Mouse (Mus musculus): Measurements from ENCODE around the gene Gm28048. TPM values are rescaled to one million over a fixed set of nuclear protein-coding genes. Genes with fewer than 3 reads are reported as not detected.

Gm28048 gene
- polyA plus RNA-seq, 1 experiment = 5.4 TPM

DNA sequence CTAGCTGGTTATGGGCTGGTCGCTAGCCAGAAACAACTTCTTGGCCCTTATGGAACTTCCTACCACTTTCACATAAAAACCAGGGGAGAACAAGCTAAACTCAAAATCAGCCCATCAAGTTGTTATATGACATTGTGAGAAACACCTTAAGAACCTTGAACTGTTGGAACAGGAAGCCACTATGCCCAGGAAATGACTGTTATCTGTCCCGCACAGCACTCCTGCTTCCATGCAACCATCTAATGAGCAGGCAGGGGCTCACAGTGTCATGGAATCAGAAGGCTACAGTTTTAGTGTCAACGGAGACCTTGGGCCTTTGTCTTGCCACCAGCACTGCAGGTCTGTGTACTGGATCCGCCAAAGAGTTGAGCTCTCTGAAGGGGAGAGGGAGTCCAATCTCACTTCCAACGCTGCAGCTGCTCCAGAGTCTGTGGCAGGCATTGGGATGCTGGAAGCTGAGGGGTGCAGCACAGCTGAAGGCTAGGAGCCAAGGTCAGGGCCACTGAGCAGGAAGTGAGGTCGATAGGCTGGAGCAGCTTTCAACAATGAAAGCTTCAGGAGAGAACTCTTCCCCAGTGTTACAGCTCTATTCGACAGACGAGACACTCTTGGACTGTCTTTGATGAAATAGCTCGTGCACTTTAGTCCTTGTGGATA, 157.7 kb downstream of the Gm28048 start:
- no peak overlapping the region for H3K27ac ChIP-seq (replicated peaks; ENCODE audit: low read depth, low read length)
- H3K4me3 ChIP-seq (ENCODE audit: insufficient read depth, low read depth, low read length) = no peak overlapping the region
- peaks cover 2% of the 10 kb centered on the region; the same call in 1 of the 2 replicates for H3K4me1 ChIP-seq (ENCODE audit: control insufficient read depth, insufficient read depth, insufficient read length, low read length)

DNA sequence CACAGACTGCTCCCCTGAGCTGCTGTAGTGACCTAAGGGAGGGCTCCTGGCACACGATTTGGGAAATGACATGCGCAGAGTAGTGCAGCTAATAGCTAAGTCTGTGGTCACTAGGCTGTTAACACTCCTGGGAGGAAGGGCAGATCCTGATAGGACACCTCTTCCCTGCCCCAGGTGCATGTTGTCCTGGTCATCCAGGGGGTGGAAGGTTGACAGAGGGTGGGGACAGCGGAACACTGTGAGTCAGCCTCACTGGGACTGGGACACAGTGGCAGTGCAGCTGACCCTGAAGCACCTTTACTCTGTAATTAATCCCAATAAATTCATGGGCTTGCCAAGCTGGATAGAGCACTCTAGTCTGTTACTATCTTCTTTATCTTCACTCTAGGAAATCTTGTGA, 160.6 kb downstream of the Gm28048 start:
- H3K4me1 ChIP-seq (ENCODE audit: control insufficient read depth, insufficient read depth, insufficient read length, low read length) = no peaks in the 10 kb centered on the region; the same call in 1 of the 2 replicates
- no peak overlapping the region for H3K27ac ChIP-seq (replicated peaks; ENCODE audit: low read depth, low read length)
- H3K4me3 ChIP-seq (ENCODE audit: insufficient read depth, low read depth, low read length) = no peak overlapping the region

DNA sequence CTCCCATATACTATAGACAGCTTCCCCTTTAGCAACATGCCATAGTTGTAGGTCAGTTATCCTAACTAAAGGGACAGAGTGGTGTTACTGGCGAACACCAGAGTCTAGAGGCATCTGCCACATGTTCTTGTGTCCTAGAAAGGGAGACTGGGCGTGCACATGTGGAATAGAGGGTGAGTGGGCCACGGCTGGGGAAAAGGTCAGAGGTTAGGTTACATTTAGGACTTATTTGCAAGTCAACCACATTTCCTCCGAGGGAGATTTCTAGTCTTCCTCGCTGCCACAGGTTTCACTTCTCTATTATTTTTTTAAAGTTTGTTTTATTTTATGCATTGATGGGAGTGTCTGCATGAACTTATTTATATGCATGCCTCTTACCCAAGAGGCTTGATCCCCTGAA, 163.5 kb downstream of the Gm28048 start:
- no peak overlapping the region for H3K4me3 ChIP-seq (ENCODE audit: insufficient read depth, low read depth, low read length)
- peaks cover 4% of the 10 kb centered on the region; the same call in 1 of the 2 replicates for H3K4me1 ChIP-seq (ENCODE audit: control insufficient read depth, insufficient read depth, insufficient read length, low read length)
- H3K27ac ChIP-seq (replicated peaks; ENCODE audit: low read depth, low read length) = no peak overlapping the region

DNA sequence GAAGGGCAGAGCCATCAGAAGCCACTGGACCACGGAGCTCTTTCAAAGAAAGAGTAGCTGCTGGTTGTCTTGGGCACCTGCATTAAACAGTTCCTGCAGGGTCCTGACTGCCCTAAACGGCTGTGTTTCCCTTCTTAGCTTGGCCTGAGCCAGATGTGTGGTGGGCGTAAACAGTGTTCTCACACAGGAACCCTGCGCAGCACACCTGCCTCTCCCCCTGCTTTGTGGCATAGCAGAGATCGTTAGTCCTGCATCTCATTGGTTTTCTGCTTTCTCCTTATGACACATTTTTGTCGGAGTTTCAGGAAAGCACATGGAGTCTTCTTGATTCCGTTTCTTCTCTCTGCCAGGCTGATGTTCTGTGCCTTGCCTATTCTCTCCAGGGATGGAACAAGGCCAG, 166.0 kb downstream of the Gm28048 start:
- no peak overlapping the region for H3K27ac ChIP-seq (replicated peaks; ENCODE audit: low read depth, low read length)
- H3K4me3 ChIP-seq (ENCODE audit: insufficient read depth, low read depth, low read length) = no peak overlapping the region
- peaks cover 4% of the 10 kb centered on the region; the same call in 1 of the 2 replicates for H3K4me1 ChIP-seq (ENCODE audit: control insufficient read depth, insufficient read depth, insufficient read length, low read length)

DNA sequence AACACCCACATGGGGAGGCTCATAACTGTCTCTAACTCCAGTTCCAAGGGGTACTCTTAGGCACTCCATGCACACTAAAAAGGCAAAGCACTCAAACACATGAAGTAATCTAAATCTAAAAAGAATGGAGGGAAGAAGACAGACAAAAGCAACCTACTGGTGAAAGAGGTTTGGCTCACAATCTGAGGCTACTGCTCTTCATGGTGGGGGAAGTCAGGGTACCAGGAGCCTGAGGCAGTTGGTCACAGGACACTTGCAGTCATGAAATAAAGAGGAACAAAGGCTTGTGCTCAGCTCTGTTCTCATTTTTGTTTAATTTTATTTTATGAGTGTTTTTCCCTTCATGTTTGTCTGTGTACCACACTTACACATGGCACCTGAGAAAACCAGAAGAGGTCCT, 166.7 kb downstream of the Gm28048 start:
- no peak overlapping the region for H3K27ac ChIP-seq (replicated peaks; ENCODE audit: low read depth, low read length)
- H3K4me1 ChIP-seq (ENCODE audit: control insufficient read depth, insufficient read depth, insufficient read length, low read length) = peaks cover 4% of the 10 kb centered on the region; the same call in 1 of the 2 replicates
- no peak overlapping the region for H3K4me3 ChIP-seq (ENCODE audit: insufficient read depth, low read depth, low read length)

DNA sequence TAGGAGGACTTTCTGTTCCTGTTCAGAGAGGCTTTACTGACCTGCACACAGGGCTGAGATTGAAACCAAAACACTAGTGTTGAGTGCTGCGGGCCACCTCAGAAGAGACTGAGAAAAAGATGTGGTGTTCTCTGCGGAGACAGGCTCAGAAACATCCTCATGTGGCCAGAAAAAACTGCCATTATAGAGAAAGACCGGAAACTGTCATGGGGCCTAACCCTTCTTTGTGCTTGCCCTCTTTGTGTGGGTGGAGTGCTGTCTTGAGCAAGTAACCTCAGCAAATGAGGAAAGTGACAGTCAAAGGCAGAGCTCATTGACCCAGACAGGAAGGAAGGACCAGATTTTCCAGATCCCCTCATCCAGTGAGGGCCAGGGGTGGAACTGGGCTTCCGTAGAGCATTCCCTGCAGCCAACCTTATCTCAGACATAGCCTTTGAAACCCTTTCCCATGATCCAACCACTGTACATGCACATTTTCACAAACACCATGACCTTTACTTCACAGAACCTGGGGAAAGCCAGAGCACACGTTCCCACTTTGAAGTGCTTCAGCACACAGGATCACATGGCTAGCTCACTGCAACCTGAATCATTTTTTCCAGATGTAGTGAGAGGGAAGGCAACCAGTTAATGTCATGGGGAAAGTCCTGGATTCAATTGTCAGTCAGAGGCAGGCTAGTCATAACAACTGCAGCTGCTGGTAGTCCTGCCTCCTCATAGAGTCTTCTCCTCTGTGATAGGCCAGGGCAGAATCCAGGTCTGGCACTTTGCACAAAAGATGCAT, 167.8 kb downstream of the Gm28048 start:
- H3K27ac ChIP-seq (replicated peaks; ENCODE audit: low read depth, low read length) = peak overlapping the region; percentile 37; the same call in 1 of the 2 replicates

DNA sequence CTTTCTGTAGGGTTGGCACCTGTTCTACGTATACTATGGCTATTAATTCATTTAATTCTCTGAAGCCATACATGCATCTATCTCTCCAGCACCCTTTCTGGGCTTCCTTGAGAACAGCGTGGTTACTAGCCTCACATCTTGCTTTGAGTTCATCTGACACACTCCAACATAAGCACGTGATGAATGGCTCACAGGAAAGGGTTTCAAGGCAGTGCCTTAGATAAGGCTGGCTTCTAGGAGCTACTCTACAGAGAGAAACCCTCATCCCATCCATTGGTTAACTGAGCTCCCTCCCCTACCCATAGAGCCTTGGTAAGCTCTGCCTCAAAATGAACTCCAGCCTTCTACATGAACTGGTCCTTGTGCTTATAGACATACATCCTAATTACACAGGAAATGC, 168.5 kb downstream of the Gm28048 start:
- Histone ChIP-seq H3K4me3 (ENCODE audit: insufficient read depth, low read depth, low read length) (no peak overlapping the region), H3K27ac (replicated peaks; ENCODE audit: low read depth, low read length) (no peak overlapping the region), H3K4me1 (ENCODE audit: control insufficient read depth, insufficient read depth, insufficient read length, low read length) (peaks cover 4% of the 10 kb centered on the region; the same call in 1 of the 2 replicates)

More for the DNA sequence above, 167.8 kb downstream of the Gm28048 start:
- Histone ChIP-seq H3K4me3 (ENCODE audit: insufficient read depth, low read depth, low read length) (no peak overlapping the region), H3K4me1 (ENCODE audit: control insufficient read depth, insufficient read depth, insufficient read length, low read length) (peaks cover 4% of the 10 kb centered on the region; the same call in 1 of the 2 replicates)

DNA sequence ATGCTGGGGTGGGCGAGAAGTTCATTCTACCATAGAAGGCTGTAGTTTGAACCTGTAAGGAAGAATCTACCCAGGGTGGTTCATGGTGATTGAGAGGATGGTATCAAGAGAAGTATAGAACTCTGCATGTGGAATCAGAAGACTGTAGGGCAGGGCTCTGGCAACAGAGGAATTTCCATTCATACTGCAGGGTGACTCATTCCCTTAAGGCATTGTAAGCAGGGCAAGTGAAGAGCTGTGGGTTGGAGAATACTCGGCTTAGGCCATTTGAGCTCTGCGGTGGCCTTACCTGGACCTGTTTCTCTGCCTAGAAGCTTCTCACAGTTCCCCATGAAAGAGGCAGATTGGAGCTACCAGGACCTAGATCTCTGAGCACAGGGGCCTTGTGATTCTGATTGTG, 170.5 kb downstream of the Gm28048 start:
- peaks cover 4% of the 10 kb centered on the region; the same call in 1 of the 2 replicates for H3K4me1 ChIP-seq (ENCODE audit: control insufficient read depth, insufficient read depth, insufficient read length, low read length)

DNA sequence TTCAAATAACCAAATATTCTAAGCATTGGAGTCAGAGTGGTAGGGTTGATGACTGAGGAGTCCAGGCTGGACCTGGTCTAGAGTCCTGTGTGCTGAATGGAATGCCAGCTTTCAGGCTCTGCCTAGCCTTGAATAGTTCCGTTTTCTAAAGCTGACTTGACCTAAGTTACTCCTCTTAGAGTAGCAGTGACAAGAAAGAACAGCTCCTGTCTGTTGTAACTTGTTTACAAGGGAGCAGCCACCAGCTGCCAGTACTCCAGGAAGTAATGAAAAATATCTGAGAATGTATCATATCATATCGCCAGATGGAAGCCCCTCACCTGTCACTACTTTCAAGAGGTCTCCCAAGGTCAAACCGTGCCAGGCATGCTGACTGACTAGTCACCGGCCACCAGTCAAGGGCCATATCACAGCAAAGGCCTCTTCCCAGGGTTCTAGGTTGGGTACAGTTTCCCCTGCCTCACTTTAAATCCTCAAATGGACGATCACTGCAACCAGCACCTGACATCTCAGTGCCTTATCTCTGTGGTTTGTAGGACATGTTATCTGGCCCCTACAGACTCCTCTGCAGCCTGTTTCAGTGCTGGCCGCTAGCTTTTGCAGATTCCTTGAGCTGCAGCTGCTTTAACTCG, 172.3 kb downstream of the Gm28048 start:
- H3K4me3 ChIP-seq (ENCODE audit: insufficient read depth, low read depth, low read length) = no peak overlapping the region
- no peak overlapping the region for H3K27ac ChIP-seq (replicated peaks; ENCODE audit: low read depth, low read length)
- peaks cover 4% of the 10 kb centered on the region; the same call in 1 of the 2 replicates for H3K4me1 ChIP-seq (ENCODE audit: control insufficient read depth, insufficient read depth, insufficient read length, low read length)

More for the DNA sequence above, 170.5 kb downstream of the Gm28048 start:
- Histone ChIP-seq H3K4me3 (ENCODE audit: insufficient read depth, low read depth, low read length) (no peak overlapping the region), H3K27ac (replicated peaks; ENCODE audit: low read depth, low read length) (no peak overlapping the region)

DNA sequence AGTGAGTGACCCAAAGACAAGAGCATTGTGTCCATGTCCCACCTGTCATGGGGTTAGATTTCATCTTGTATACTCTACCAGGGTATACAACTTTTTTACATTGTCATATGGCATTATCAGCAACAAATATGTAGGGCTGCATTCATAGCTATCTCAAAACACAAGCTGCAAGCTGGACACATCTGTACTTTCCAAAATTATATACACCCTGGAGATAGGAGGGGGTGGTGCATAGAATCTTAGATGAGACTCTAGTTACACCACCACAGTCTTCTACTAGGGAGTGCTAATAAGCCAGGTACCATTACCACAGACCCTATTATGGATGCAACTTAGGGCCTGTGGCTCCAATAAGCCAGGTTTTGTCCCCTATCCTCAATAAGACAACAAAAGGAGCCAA, 173.8 kb downstream of the Gm28048 start:
- Histone ChIP-seq H3K4me1 (ENCODE audit: control insufficient read depth, insufficient read depth, insufficient read length, low read length) (no peaks in the 10 kb centered on the region), H3K4me3 (ENCODE audit: insufficient read depth, low read depth, low read length) (no peak overlapping the region), H3K27ac (replicated peaks; ENCODE audit: low read depth, low read length) (no peak overlapping the region)

DNA sequence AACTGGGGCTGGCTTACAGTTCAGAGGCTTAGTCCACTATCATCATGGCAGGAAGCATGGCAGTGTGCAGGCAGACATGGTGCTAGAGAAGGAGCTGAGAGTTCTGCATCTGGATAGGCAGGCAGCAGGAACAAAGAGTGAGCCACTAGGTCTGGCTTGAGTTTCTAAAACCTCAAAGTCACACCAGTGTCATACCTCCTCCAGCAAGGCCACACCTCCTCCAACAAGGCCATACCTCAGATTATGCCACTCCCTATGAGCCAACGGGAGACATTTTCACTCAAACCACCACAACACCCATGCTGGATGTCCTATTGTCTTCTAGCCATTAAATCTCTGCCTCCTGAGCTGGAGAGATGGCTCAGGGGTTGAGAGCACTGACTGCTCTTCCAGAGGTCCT, 176.7 kb downstream of the Gm28048 start:
- Histone ChIP-seq H3K4me1 (ENCODE audit: control insufficient read depth, insufficient read depth, insufficient read length, low read length) (peaks cover 3% of the 10 kb centered on the region; the same call in 1 of the 2 replicates), H3K27ac (replicated peaks; ENCODE audit: low read depth, low read length) (no peak overlapping the region), H3K4me3 (ENCODE audit: insufficient read depth, low read depth, low read length) (no peak overlapping the region)

DNA sequence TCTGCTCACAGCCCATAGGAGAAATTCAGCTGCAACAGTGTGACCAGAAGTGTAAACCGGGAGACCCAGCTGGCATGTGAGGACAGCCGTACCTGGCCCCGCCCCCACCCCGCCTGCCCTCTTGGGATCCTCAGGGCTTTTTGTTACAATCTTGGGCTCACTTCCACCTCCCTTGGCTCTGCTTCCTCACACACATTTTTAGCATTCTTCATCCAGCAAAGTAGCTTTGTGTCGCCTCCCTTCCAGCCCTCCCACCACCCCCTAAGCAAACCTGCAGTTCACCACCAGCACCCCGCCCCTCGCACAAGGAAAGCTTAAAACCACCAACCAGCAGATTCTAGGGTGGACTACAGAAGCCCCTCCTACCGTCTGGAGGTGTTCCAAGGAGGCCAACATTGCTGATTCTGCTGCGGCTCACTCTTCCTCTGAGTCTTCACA, 181.9 kb downstream of the Gm28048 start:
- Histone ChIP-seq H3K4me3 (ENCODE audit: insufficient read depth, low read depth, low read length) (no peak overlapping the region), H3K4me1 (ENCODE audit: control insufficient read depth, insufficient read depth, insufficient read length, low read length) (peaks cover 8% of the 10 kb centered on the region; the same call in 1 of the 2 replicates), H3K27ac (replicated peaks; ENCODE audit: low read depth, low read length) (no peak overlapping the region)

DNA sequence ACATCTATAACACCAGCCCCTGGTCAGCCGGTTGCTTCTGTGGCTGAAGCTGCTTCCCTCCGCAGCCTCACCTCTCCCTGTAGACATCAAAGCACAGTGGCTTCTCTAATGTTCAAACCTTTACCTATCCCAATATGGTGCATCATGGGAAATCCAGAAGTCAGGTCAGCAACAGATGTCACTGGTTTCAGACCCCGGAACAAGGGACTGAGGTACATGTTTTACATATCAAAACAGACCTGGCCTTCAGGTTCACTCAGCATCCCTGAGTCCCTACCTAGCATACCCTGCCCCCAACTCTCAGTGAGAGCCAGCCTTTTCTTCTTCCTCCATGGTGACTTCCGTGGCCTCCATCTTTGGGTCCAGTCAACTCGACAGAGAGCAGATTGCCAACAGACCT, 183.0 kb downstream of the Gm28048 start:
- no peak overlapping the region for H3K4me3 ChIP-seq (ENCODE audit: insufficient read depth, low read depth, low read length)

DNA sequence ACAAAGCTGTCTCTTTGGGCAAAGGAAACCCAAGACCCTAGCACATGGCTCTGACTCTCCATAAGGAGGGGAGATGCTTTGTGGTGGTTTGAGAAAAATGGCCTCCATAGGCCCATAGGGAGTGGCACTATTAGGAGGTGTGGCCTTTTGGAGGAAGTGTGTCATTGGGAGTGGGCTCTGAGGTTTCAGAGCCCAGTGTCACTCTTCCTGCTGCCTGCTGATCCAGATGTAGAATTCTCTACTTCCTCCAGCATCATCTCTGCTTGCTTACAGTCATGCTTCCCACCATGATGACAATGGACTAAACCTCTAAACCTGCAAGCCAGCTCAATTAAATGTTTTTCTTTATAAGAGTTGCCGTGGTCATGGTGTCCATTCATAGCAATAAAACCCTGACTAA, 187.2 kb downstream of the Gm28048 start:
- H3K27ac ChIP-seq (replicated peaks; ENCODE audit: low read depth, low read length) = no peak overlapping the region
- no peak overlapping the region for H3K4me3 ChIP-seq (ENCODE audit: insufficient read depth, low read depth, low read length)
- H3K4me1 ChIP-seq (ENCODE audit: control insufficient read depth, insufficient read depth, insufficient read length, low read length) = 0 out of 2 replicates have a peak, but pooled peaks cover 1% of the 10 kb centered on the region

More for the DNA sequence above, 183.0 kb downstream of the Gm28048 start:
- Histone ChIP-seq H3K4me1 (ENCODE audit: control insufficient read depth, insufficient read depth, insufficient read length, low read length) (peaks cover 8% of the 10 kb centered on the region; the same call in 1 of the 2 replicates), H3K27ac (replicated peaks; ENCODE audit: low read depth, low read length) (no peak overlapping the region)

DNA sequence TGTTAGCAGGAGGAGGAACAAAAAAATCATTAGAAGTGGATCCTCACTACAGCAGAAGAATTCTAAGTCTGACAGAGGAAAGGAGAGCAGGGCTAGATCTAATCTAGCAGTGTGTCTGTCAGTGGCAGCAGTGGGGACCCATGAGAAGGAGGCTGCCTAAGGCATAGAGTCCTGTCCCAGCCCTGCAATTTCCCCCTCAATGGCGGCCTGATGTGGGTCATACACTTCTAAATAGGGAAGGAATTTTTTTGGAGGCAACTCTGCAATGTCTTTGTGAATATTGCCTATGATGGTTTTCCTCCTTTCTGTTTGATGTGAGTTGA, 188.0 kb downstream of the Gm28048 start:
- Histone ChIP-seq H3K4me3 (ENCODE audit: insufficient read depth, low read depth, low read length) (no peak overlapping the region), H3K27ac (replicated peaks; ENCODE audit: low read depth, low read length) (no peak overlapping the region)

More for the DNA sequence above, 188.0 kb downstream of the Gm28048 start:
- H3K4me1 ChIP-seq (ENCODE audit: control insufficient read depth, insufficient read depth, insufficient read length, low read length) = no peaks in the 10 kb centered on the region
